Mouse (Mus musculus): ENCODE measurements at regions not wholly inside any gene's neighbourhood (a gene's known extent, or its start where the extent isn't known, plus 50 kb on each side); places are given as distances from the start of the nearest gene placed in this dataset.

DNA sequence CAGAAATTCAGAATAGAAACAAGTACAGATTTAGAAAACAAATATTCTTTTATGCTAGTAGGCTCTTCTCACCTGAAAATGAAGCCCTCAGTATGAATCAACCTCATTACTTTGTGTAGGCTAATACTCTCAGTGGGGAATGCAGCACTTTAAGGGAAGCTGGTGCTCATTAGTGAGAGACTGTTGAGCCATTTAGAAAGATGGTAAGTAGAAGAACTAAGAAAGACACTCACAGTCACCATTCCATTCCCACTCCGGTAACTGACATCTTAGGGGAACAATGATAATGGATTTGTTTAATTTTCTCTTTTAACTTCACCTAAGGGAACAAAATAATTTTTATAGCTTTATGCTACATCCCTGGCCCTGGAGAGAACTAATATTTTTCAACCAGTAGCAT, 648.0 kb upstream of the Nova1 start:
- DNase-seq, result no peak

DNA sequence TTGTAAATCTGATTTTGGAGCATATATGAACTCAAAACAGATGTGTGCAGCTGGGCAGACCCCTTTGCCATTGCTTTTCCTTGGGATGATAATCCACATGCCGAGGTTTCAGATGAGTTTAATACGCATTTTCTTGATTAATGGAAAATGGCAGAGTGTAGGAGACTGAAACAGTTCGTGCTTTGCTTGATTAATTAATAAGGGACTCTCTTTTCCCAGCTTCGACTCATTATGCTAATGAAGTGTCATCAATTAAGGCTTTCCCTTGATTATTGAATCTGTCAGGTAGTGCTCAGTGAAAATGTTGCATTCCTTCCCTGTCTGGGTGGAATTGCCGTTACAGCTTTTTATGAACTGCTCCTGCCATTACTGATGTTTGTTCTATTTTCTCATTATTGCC, 647.2 kb upstream of the Nova1 start:
- DNase-seq, result no peak

DNA sequence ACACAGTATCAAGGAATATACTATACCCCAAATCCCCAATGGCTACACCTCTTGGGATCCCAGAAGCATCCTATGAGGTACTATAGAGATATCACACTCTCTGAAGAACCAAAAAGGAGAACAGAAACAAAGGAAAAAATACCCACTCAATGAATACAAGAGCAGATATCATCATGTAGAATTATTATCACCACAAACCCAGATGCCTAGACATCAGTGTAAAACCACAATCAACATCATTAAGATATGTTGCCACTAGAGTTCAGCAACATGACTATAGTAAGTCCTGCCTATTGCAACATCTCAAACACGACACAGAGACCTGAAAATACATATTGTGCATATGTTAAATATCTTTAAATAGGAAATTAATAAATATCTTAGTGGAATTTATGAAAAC, 612.9 kb upstream of the Nova1 start:
- no peak for DNase-seq

DNA sequence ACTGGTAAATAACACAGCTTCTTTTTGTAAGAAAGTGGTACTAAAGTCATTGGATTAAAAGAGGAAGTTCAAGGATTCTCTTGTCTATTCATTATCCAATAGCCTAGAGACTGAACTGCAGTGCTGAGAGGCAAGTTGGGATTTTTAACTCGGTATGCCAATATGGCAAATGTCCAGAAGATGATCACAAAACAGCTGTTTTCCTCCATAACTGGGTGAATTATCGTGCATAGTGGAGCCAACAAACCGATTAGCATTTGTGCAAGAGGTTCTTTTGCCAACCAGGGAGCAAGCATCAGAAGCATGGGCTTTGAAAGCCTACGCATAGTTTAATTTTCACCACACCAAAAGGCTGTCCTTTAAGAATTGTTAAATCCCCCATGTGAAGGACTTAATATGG, 593.5 kb upstream of the Nova1 start:
- no peak for DNase-seq

DNA sequence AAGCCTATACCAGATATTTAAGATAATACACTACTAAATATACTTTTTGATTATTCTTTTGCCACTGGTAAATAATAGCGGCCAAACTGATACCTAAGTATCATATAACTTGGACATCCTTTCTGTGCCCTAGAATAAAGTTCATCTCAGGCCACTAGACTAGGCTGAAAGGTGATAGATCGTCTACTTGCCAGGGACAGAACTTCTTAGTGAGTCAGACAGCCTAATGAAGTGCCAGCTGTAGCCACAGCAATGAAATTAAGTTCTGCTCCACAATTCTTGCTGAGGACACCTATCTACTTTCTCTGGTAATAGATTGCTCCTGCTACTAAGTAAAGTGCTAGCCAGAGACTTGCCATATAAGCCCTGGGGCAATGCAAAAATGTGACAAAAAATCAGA, 587.8 kb upstream of the Nova1 start:
- DNase-seq, result no peak

DNA sequence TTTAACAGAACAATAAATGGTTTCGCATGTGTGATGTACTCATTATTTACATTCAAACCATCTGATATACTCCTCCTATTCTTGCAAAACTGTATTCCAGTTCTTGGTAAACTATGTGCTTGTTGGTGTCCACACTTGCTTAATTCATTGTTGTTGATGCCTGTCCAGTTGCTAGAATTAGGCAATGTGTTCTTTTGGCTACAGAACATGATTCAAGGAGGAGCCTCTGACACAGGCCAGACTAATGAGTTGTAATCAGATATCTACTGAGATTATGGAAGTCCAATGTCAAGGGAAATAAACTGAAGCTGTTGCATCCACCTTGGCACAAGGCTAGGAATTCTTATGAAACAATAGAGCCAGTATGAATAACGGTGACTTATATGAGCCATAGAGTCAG, 587.4 kb upstream of the Nova1 start:
- peak; percentile 25 for DNase-seq

DNA sequence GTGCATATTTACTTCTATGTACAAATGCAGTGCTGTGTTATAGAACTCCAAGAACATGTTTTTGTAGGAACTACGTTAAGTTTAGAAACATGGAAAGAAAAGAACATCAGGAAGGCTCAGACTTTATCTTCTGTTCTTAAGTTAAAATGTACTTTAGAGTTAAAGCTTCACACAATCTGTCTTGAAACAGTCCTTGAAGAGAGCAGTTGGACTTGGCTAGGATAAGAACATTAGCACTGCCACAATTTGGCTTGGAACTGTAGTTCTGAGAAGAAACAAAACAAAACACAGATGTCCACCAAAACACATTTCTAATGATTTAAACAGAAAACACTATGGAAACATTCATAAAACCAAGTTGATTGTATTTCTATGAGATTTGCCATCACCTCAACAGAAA, 564.5 kb upstream of the Nova1 start:
- DNase-seq, result no peak

DNA sequence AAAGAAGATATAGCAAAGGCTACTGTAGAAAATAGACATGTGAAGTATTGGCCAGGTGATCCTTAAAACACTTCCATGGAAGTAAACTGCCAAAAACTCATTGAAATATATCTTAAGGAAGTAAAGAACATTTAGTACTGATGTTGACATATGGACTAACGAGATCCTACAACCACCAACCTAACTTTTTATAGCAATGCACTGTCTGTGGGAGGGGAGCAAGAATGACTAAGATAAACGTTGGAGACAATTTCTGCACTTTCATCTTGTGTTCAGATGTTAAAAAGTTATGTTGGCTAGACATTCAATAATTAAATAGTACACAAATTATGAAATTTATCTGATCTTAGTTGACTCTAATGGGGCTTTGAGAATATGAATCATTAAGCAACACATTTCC, 534.5 kb upstream of the Nova1 start:
- no peak for DNase-seq

DNA sequence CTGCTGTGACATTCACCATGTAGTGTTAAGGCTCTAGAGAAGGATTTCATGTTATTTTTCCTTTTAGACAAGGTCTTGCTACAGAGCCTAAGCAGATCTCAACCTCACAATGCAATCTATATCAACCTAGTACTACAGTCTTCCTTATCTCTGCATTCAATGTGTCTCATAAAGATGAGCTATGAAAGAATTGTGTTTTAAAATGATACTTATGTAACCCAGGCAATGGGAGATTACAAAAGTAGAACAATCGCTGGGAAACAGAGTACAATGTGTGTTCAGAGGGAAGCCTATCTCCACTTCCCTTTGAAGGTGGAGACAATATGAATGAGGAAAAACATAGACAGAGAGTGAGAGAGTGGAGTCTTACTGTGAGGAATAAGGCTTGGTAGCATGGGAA, 532.5 kb upstream of the Nova1 start:
- no peak for DNase-seq

DNA sequence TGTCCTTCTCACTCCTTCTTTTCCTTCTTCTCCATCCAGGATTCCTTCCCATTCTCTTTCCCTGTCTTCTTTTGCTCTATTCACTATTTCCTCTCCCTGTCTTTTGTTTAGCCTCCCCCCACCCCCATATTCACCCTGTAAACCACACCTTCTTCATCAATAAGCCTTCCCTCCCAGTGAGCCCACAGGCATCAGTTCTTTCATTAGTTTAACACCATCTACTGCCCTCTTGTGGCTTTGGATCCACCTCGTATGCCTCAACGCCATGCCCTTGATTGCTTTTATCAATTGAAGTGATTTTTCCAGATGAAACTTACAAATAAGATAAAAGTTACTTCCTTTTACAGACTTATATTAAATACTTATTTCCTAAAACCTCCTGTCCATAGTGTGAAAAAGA, 494.7 kb upstream of the Nova1 start:
- peak; percentile 2 for DNase-seq

DNA sequence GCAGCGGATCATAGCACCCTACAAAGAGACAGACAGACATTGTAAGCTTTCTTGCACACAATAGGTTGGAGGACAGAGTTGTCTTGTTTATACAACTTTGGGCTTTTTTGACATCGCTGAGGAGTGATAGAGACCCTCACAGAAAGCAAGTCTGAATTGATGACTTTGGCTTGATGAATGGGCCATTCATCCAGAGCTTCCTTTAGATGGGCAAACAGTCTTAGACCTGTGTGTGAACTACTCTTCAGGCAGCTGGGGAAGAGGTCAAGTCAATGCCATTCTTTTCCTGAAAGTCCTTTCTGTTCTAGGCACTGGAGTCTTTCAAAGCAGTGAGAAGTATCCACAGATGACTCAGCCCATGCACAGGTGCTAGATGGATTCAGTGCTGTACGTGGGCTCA, 457.2 kb upstream of the Nova1 start:
- no peak for DNase-seq

DNA sequence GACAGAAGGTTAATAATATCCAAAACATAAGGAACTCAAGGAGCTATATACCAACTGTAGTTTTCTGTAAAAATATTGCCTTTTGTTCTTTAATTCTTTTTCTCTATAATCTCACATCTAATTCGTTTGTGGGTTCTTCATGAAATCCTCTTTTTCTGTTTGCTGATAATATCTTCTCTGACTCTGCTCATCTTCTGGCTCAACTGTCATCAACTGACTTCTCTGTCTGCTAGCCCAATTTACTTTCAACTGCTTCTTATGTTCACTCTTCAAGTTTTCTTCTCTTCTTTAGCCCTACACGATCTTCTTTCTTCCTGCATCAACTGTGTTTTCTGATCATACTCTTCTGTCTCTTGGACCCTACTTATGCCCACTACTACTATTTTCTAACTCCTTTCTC, 453.6 kb upstream of the Nova1 start:
- no peak for DNase-seq

DNA sequence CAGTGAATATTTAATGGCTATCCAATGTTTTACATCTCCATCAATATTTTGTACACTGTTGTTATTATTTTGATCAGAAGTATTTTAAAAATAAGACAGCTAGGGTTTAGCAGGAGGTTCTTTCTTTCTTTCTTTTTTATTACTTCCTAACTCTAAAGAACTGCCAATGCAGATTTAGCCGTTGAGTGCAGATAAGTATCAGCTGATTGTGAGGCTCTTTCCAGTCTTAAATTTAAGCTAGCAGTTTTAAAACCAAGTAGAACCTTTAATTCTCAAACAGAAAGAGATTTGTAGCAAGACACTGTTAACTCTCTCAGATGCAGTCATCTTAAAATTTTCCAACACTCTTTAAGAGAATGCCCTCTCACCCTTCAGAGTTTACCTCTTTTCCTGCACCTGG, 445.4 kb upstream of the Nova1 start:
- no peak for DNase-seq

DNA sequence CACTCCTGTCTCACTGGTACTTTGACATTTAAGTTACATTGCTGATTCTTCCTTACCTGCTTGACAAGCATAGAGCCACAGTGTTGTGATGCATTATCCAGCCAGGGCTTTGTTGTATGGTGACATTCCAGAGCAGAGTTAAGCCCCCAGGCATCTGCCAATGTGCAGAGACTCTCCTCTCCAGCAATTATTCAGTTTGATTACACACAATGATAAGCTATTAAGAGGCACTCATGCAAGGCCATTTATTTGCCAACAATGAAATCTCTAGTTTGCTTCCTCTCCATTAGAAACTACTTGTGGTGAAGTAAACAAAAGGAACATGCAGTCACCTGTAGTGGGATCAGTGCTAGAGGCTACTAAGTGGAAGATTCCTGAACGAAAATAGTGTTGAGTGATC, 444.7 kb upstream of the Nova1 start:
- no peak for DNase-seq

DNA sequence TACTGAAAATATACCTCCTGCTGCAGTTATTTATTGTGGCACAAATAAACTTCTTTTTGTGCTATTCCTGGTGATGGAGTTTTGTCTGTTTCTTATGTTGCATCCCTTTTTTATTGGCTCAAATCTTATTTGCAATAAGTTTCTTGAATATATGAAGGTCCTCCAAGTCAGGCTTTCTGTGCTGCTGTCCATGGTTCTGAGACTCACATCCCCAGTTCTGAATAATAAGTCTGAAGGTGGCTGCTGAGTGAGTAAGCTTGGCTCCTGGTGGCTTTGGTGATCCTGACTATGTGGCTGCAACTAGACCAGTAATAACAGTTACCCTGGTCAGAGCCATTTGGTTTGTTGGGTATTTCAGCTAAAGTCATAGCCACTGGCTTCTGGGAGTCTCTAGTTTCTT, 433.6 kb upstream of the Nova1 start:
- no peak for DNase-seq

DNA sequence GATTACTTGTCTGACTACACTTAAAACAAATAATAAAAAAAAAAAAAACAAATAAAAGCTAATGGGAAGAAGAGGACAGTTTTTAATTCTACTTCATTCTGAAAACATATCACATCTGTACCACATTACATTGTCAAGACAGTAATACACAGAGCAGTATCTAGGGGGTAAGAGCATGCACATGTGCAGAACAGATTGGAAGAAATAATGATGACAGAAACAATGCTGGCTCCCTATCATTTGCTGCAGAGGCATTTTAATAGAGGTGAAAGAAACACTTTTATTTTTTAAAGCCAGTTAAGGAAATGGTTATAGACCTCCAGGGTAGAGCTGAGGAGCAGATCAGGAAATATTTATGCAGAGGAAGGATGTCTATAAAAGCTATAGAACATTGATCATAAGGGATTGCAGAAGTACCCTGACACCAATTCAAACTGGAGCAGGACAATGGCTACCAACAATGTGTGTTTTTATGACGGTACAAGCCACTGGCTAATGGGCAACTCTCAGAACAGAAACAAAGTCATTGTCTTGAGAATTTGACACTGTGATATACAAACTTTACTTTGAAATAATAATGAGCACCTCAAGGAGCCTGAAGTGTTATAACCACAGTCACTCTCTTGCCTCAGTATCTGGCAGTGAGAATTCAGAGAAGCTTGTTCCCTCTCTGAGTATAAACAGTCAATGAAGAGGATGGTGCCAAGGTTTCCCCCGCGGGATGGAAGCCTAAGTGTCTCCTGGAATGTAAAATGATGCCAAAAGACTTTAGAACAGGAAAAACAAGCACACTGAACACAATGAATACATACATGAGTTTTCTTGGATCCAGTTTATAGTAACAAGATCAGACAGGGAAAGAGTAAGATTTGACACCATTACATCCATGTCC, 425.1 kb upstream of the Nova1 start:
- no peak for DNase-seq

DNA sequence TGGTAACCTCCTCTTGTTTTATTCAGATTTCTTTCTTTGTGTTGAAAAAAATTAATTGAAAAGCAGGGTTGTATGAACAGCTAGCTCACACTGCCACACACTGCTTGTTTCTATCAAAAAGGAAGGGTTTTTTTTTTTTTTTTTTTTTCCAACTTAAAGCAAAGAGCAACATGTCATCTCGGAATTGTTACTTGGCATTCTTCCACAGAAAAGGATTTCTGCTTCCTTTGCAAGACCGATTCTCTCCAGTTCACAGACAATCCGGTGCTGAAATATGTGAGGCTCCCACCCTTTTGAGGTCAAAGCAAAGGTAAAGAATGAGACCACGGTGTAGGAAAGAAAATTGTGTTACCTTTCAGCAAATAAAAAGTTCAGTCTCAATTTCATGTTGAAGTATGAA, 401.3 kb upstream of the Nova1 start:
- DNase-seq, result no peak

DNA sequence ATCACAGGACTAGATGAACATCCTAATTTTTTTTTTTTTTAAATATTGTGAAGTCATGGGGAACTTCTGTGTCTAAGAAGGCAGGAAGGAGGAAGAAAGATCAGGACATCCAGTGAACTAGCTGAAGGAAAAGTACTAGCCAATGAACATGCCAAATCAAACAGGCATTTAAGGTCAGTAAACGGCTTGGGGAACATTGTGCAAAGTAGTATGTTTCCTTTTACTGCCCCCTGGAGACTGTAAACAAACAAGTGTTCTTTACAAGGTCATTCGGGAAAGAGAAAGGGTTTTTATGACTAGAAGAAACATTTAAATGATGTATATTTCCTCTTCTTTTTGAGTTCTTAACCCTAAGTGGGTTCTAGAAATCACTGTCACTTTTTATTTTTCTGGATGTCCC, 400.6 kb upstream of the Nova1 start:
- peak; percentile 4 for DNase-seq

DNA sequence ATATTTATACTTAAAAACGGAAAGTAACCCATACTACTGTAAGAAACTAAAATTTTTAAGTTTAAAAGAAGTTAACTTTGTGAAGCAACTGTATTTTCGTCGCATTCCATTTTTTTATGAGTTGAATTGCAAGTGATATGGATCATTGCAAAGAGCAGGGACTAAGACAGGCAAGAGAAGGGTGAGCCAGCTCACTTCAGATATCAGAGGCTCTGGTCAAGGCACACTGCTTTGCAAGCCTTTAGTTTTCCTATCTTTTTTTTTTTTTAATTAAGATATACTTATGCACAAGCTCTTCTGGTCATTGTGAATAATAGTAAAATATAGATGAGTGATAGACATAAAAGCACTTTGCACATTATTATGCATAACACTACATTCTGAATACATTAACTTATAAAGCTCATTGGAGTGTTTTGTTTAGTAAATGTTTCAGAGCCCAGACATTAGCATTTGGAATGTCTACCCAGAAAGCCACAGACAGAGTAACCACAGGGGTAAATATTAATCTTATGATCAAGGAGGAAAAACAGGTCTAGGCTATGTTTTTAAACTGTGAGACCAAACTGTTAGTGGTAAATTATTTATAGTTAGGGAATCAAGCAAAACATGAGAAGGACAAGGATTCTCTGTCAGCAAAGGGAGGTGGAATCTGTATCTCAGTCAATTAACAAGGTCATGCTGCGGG, 392.8 kb upstream of the Nova1 start:
- no peak for DNase-seq

DNA sequence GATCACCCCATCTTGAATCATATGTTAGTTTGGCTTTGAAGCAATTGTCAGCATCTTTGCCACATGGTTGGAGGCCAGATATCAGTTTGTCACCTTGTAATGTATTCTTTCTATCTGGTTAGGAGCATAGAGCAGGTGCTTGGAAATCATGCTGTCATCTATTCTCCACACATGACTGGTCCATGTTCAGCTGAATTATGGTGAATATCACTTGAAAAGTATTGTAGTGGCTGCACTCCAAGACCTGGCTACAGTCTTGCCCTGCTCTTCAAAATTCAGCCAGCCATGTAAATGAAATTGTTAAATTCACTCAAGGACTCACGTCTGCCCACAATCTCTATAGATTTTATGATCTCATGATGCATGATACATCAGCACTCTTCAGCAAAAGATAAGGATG, 384.2 kb upstream of the Nova1 start:
- no peak for DNase-seq

DNA sequence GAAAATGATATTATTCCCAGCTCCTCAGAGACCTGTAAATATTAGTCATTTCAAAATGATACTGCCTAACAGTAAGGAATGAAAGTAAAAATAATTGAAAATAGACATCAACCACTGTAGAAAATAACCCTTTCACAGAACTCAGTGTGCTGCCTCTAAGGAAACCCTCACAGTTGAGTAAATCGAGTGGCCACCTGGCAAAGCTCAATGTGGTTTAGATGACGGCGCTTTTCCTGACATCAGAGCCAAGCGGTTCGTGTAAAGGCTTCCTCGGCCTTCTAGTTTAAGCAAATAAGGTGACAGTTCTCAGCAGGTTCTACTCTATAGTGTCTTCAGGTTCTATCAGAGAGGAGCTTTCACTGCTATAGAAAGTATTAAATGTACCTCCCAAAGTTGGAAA, 379.9 kb upstream of the Nova1 start:
- no peak for DNase-seq

DNA sequence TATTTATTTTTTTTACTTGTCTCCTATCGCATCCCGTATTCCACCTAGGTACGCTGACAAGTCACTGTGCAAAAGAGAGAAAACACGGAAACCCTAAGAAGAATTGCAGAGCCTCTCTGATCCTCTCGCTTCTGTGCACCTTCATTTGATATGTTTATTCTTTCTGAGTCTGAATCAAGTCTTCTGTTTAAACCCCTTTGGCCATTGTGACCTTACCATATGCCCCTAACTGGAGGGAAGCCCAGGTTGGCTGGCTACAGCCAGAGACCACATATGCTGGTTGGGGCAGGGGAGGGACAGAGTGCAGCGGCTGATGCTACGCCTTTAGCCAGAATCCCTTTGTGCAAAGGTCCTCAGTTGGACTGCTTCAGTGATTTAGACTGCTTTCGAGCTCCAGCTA, 346.0 kb upstream of the Nova1 start:
- DNase-seq, result no peak

DNA sequence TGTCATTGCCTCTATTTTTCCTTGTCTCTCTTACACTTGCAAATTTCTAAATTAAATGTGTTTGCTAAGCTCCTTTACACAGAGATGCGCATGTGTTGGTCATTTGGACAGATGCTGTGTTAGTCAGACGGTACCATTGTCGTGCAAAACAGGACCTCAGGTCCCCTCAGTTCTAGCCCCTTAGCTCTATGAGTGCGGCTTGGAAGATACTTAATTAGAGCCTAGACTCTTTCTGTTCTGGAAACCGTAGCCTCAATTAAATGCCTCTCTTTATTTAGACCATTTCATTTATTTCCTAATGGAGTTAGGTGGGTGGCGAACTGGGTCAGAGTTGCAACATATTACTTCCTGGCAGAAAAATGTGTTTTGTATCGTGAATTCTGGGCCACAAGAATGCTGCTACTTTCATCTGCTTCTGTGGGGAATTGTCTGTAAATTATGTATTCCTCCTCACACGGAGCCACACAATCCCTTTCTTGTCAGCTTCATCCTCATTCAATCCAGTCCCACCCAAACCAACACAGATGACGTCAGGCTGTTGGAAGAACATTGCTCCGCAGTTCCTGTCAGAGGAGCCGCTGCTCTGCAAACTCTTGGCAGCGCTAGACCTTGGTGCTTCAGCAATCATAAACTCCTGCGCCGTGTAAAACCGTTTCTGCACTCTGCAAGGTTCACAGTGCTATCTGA, 345.4 kb upstream of the Nova1 start:
- DNase-seq, result peak; percentile 20

DNA sequence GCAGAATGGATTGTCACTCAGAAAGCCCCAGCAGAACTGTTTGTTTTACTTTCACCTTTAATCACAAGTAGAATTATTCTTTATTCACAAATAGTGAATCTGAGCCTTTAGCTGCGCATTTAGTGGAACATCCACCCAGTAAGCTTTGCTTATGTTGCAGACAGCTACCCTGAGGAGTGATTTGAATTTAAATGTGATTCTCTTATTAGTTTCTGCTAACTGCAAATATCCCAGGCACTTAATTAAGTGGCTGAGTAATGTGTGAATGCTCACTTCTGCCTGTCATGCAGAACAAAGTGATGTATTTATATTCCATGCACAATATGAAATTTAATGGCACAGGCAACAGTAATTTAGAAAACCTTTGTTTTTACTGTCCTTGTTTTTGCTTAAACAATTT, 344.4 kb upstream of the Nova1 start:
- no peak for DNase-seq
